Mouse (Mus musculus): ENCODE measurements at regions not wholly inside any gene's neighbourhood (a gene's known extent, or its start where the extent isn't known, plus 50 kb on each side); places are given as distances from the start of the nearest gene placed in this dataset.

- TF ChIP-seq POLR2A (IDR thresholded peaks at IDR 0.05; ENCODE audit: borderline replicate concordance, insufficient read depth, low read length) (no peak), CTCF (IDR thresholded peaks at IDR 0.05; ENCODE audit: borderline replicate concordance, insufficient read depth, low read depth, low read length) (no peak)
These were observed 52.6 kb downstream of the Gm10358 start for GRCm38 (mm10) chr8:75353786-75354185.
